Mouse (Mus musculus): ENCODE measurements at regions not wholly inside any gene's neighbourhood (a gene's known extent, or its start where the extent isn't known, plus 50 kb on each side); places are given as distances from the start of the nearest gene placed in this dataset.

DNA sequence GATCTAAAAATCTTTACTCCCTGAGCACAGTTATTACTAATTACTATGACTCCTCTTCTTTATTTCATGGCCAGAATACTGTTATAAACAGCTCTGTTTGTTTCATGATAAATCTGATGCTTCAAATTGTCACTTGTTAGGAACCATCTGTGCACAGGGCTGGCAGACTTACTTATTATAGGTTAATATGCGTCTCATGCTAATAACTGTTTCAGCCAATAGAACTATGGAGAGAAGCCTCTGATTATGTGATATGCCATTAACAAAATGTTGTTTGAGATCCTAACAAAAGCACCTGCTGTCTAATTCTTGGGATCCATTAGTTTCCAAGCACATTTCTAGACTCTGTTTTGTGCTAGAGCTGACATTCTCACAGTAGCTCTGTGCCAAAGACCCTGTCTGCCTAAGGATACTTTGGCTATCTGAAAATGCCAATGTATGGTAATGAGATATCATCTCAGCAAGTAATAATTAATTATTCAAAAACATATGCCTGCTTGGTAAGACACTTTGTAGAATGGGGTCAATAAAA lies 318.1 kb downstream of the Grb14 start:
- H3K27ac ChIP-seq, result no peak overlapping the region
- no peak for TF ChIP-seq CTCF (IDR thresholded peaks at IDR 0.05)
- H3K4me3 ChIP-seq, result no peak overlapping the region
- no peak for DNase-seq (ENCODE audit: extremely low spot score in 1 of 2, low spot score in 2 of 2)
- intact Hi-C loops (cut with DNase I), result no loop called here

DNA sequence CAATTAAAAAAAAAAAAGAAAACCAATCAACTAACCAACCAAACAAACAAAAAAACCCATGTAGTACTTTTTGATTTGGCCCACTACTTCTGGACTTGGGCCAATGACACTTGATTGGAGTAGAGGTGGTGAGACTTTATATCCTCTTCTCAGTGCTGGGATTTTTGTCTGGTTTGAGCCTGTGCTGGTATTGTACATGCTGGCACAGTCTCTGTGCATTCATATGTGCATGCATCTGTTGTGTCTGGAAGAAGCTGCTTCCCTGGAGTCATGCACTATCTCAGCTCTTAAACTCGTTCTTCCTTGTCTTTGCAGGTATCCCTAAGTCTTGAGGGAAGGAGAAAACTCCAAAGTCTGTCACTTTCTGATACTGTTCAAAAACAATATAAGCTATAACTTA lies 328.8 kb downstream of the Grb14 start:
- Histone ChIP-seq H3K27ac (no peak overlapping the region), H3K4me3 (no peak overlapping the region)
- intact Hi-C loops (cut with DNase I), result no loop called here
- no peak for DNase-seq (ENCODE audit: extremely low spot score in 1 of 2, low spot score in 2 of 2)
- no peak for TF ChIP-seq CTCF (IDR thresholded peaks at IDR 0.05)

DNA sequence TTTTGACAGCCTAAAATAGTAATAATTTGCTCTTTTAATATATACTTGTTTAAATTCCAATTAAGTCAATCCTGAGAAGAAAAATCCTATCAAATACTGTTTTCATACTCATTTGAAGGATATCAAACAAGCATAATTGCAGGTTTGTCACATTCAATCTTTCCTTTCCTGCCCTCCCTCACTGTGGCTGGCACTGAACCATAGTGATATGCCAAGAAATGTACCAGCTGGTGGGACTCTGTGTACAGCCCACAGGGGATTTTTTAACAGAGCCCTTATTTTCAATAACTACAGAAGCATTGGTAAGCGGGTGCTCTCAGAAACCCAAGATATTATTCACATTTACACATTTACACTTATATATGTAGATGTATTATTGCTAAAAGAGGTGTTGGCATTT lies 333.3 kb downstream of the Grb14 start:
- DNase-seq (ENCODE audit: extremely low spot score in 1 of 2, low spot score in 2 of 2), result no peak
- Histone ChIP-seq H3K4me3 (no peak overlapping the region), H3K27ac (no peak overlapping the region)
- TF ChIP-seq CTCF (IDR thresholded peaks at IDR 0.05), result no peak
- intact Hi-C loops (cut with DNase I), result no loop called here

DNA sequence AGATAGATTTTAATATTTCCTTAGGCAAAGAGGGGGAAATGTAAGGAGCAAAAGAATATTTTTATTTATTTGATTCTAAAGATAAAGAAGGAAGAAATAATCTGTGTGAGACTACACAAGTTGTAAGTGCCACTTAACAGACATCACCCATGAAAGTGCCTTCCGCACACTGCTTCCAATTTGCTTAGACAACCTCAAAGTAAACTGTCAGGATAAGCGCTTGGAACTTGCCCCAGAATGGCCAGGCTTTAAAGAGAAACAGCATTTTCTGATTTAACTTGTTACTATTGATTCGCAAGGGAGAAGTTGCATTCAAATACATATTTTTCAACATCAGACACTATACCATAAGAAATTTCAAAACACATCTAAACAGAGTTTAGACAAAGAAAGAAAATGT lies 333.8 kb downstream of the Grb14 start:
- intact Hi-C loops (cut with DNase I), result no loop called here

DNA sequence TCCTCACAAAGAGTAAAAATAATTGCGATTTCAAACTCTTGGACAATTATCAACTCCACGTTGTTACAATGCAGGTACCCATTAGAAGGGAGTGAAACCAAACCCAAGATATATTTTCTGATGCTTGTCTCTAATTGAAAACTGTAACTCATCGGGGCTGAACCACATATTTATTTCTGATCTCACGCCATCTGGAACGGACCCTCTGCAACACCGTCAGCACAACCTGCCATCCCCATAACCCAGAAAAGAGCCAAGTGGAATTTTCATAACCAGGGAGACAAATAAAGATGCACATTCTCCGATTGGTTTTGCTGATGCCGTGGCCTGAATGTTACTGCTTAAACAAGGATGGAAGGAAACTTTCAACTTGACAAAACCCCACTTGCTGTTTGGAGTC lies 338.0 kb downstream of the Grb14 start:
- Histone ChIP-seq H3K4me3 (no peak overlapping the region), H3K27ac (no peak overlapping the region)
- no peak for DNase-seq (ENCODE audit: extremely low spot score in 1 of 2, low spot score in 2 of 2)
- no peak for TF ChIP-seq CTCF (IDR thresholded peaks at IDR 0.05)
- intact Hi-C loops (cut with DNase I), result no loop called here

More for the DNA sequence above, 333.8 kb downstream of the Grb14 start:
- no peak overlapping the region for H3K27ac ChIP-seq
- TF ChIP-seq CTCF (IDR thresholded peaks at IDR 0.05), result no peak
- no peak for DNase-seq (ENCODE audit: extremely low spot score in 1 of 2, low spot score in 2 of 2)
- no peak overlapping the region for H3K4me3 ChIP-seq

DNA sequence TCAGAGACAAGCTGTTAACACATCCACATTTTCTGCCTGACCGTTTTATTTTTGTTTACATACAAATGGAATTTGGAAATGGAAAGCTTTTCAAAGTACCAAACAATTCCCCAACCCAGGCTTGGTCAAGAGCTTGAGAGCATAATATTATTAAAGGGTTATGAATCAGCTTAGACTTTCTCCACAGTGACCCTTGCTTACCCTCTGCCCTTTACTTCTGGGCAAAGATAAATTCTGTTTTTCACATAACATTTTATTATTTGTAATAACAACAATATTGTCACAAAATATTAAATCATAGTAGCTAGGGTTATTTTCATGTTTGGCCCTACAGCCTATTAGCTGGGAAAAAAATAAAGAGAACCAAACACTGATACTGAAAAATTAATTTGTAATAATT lies 375.2 kb downstream of the Grb14 start:
- intact Hi-C loops (cut with DNase I), result no loop called here
- DNase-seq (ENCODE audit: extremely low spot score in 1 of 2, low spot score in 2 of 2), result no peak
- no peak for TF ChIP-seq CTCF (IDR thresholded peaks at IDR 0.05)
- no peak overlapping the region for H3K27ac ChIP-seq
- H3K4me3 ChIP-seq, result no peak overlapping the region

DNA sequence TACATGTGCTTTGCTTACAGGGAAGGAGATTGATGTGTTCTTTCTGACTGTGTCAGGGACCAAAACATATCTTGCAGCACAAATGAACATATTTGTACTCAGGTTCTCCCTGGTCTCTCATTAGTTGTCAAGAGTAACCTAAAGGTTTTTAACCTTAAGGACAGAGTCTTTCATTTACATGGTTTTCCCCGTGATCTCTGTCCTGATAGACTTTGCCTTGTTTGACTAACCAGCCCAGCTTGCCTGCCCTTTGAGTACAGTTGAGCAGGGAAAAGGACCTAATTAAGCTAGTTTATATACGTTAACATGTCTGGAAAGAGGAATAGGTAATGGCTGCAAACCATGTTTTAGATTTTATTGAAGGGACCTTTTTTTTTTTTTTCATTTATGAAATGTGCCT lies 407.9 kb downstream of the Grb14 start:
- Histone ChIP-seq H3K4me3 (no peak overlapping the region), H3K27ac (no peak overlapping the region)
- no peak for TF ChIP-seq CTCF (IDR thresholded peaks at IDR 0.05)
- DNase-seq (ENCODE audit: extremely low spot score in 1 of 2, low spot score in 2 of 2), result no peak
- intact Hi-C loops (cut with DNase I), result no loop called here

DNA sequence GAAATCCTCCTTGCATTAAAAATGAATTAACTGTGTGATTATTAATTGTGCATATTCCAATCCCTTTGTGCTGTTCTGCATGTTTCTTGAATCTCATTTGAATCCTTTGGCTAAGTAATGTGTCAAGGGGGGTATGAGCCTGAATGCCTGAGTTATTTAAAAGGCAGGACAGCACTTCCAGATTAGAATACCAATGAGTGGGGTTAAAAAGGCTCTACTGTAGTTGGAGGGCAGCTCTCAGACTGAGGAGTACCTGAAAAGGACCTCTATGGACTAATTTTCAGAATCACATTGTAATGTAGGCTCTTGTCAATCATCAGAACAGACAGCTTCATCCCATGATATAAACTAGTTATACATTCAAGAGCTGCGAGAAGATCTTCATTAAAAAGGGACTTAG lies 417.9 kb downstream of the Grb14 start:
- H3K27ac ChIP-seq, result no peak overlapping the region
- no peak for TF ChIP-seq CTCF (IDR thresholded peaks at IDR 0.05)
- intact Hi-C loops (cut with DNase I), result no loop called here

DNA sequence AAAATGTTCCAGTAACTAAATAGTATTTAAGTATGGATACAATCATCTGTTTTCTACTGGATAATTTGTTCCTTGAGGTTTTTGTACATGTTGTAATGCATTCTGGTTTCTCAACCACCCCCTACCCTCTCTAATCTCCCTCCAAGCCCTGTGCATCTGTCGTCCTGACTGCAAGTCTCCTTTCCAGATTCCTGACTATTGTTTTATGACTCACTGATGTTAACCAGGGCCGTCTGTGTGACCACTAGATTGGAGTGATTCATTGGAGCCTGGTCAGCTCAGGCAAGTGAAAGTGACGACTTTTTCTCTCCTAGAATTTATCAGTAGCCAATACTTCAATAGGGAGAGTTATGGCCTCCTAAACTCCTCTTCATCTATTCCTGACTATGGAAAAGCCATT lies 442.5 kb downstream of the Grb14 start:
- TF ChIP-seq CTCF (IDR thresholded peaks at IDR 0.05), result no peak
- DNase-seq (ENCODE audit: extremely low spot score in 1 of 2, low spot score in 2 of 2), result no peak
- no peak overlapping the region for H3K4me3 ChIP-seq
- no peak overlapping the region for H3K27ac ChIP-seq
- intact Hi-C loops (cut with DNase I), result no loop called here

More for the DNA sequence above, 417.9 kb downstream of the Grb14 start:
- no peak for DNase-seq (ENCODE audit: extremely low spot score in 1 of 2, low spot score in 2 of 2)
- H3K4me3 ChIP-seq, result no peak overlapping the region

DNA sequence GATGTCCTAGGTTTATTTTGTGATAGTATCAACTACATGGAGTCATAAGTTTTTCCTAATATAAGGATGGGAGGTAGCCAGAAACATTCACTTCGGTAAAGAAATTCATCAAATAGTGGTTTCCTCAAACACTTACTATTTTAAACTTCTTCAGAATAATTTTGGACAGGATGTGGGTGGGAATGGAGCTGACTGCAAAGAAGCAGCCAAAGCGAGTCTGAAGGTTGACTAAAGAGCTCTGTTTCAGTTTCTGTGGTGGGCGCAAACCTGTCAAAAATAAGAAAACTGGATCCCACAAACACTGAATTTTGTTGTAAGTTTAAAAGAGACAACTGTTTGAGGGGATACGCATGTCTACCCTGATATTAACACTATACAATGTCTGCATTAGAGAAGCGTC lies 438.2 kb upstream of the Fign start:
- no peak overlapping the region for H3K4me3 ChIP-seq

DNA sequence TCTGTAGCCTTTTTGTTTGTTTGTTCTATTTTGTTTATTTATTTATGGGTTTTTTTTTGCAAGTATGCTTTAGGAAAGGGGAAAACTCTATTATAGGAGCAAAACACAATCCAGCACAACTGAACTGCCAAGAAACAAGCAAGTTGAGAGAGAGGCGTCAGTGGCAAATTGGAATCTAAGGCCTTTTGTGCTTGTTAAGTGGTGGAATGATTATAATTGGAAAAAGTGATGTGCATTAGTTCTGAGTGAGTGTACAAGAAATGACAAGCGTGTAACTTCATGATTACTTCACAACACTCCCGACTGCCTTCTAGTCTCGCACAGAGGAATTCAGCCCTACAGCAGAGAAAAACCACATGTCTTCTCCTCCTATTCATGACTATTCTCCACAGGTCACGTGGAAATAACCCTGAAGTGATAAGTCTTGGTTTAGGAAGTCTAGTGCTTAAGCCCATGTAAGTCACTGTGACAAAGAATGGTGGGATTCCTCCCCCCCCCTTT lies 437.6 kb upstream of the Fign start:
- Histone ChIP-seq H3K4me3 (no peak overlapping the region), H3K27ac (no peak overlapping the region)
- TF ChIP-seq CTCF (IDR thresholded peaks at IDR 0.05), result no peak
- DNase-seq (ENCODE audit: extremely low spot score in 1 of 2, low spot score in 2 of 2), result no peak
- intact Hi-C loops (cut with DNase I), result no loop called here

More for the DNA sequence above, 438.2 kb upstream of the Fign start:
- intact Hi-C loops (cut with DNase I), result no loop called here
- H3K27ac ChIP-seq, result no peak overlapping the region
- no peak for TF ChIP-seq CTCF (IDR thresholded peaks at IDR 0.05)
- DNase-seq (ENCODE audit: extremely low spot score in 1 of 2, low spot score in 2 of 2), result no peak

DNA sequence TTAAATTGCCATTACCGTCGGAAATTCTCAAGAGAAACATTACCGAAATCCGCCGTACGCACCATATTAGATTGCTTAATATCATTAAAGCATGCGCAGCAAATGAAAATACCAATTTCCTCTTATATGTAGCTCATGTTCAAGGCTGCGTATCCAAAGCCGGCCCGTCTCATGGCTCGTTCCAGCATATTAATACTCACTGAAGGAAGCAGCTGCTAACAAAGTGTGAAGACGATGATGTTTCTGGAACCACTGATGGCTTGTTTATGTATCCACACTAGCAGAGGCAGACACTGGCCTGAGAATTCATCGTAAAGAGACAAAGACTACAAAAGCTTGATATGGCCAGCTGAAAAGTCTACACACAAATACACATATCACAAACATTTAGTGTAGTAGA lies 437.0 kb upstream of the Fign start:
- DNase-seq (ENCODE audit: extremely low spot score in 1 of 2, low spot score in 2 of 2), result no peak
- H3K27ac ChIP-seq, result no peak overlapping the region
- intact Hi-C loops (cut with DNase I), result no loop called here
- H3K4me3 ChIP-seq, result no peak overlapping the region
- TF ChIP-seq CTCF (IDR thresholded peaks at IDR 0.05), result no peak

DNA sequence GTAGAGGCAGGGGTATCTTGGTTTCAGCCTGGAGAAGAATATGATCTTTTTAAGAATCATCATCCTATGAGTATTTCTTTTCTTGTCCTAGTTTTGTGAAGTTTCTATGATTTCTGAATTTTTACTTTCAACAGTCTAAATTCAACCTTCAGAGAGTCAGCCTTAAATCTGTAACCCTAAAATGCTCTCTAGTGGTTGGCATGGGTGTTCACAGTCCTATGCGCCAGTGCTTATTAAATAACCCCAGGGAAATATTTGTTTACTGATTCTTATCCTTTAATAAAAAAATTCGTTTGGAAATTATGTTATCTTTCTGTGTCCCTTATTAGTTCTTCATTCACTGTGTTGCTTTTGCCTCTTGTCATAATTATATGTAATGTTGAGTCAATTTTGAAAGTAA lies 436.5 kb upstream of the Fign start:
- DNase-seq (ENCODE audit: extremely low spot score in 1 of 2, low spot score in 2 of 2), result no peak
- no peak overlapping the region for H3K27ac ChIP-seq
- intact Hi-C loops (cut with DNase I), result no loop called here
- peak; percentile 19; the same call in 1 of the 2 replicates for TF ChIP-seq CTCF (IDR thresholded peaks at IDR 0.05)
- no peak overlapping the region for H3K4me3 ChIP-seq
